Mouse (Mus musculus) midbrain, postnatal 0 days (tissue): ENCODE data around the gene Sesn3. TPM values are rescaled to one million over a fixed set of nuclear protein-coding genes. Genes with fewer than 3 reads are reported as not detected.

Experiments
- ATAC-seq: fragments of 200-750 bp; cut with Nextera tagmentation; 2 replicates; pipeline ENCODE4 v1.8.0; 2017; ENCODE audit warnings: moderate number of reproducible peaks, mild to moderate bottlenecking, moderate TSS enrichment, moderate library complexity; ENCODE audit not compliant: low FRiP score
- DNase-seq: peaks from one replicate; pipeline ENCODE4 v3.0.0-alpha.2; 2015; ENCODE audit warnings: low spot score
- H3K27ac ChIP-seq: fragments of 300-500 bp; sonication (generic); 2 replicates; pipeline ENCODE4 v1.5.1; 2014; ENCODE audit warnings: low read depth, mild to moderate bottlenecking, low read length, mixed read lengths
- H3K27me3 ChIP-seq: fragments of 300-500 bp; sonication (generic); 2 replicates; pipeline ENCODE4 v1.6.1; 2014; ENCODE audit warnings: low read length, control low read depth, mixed read lengths; ENCODE audit not compliant: insufficient read depth
- H3K36me3 ChIP-seq: fragments of 300-500 bp; sonication (generic); 2 replicates; pipeline ENCODE4 v1.6.1; 2014; ENCODE audit warnings: low read length, control low read depth, mixed read lengths; ENCODE audit not compliant: insufficient read depth
- H3K4me1 ChIP-seq: fragments of 300-500 bp; sonication (generic); 2 replicates; pipeline ENCODE4 v1.6.1; 2014; ENCODE audit warnings: mild to moderate bottlenecking, control low read depth, antibody characterized with exemption, low read length, mixed read lengths; ENCODE audit not compliant: insufficient read depth
- H3K4me2 ChIP-seq: fragments of 300-500 bp; sonication (generic); 2 replicates; pipeline ENCODE4 v1.6.1; 2014; ENCODE audit warnings: low read depth, mild to moderate bottlenecking, low read length, mixed read lengths; ENCODE audit not compliant: poor library complexity, severe bottlenecking
- H3K4me3 ChIP-seq: fragments of 300-500 bp; sonication (generic); 2 replicates; pipeline ENCODE4 v1.5.1; 2014; ENCODE audit warnings: low read depth, mild to moderate bottlenecking, low read length, moderate library complexity
- H3K9ac ChIP-seq: fragments of 300-500 bp; sonication (generic); replicated peaks from 2 replicates; pipeline ENCODE4 v1.6.1; 2014; ENCODE audit warnings: mild to moderate bottlenecking, low read length, moderate library complexity, mixed read lengths; ENCODE audit not compliant: poor library complexity, severe bottlenecking
- H3K9me3 ChIP-seq: fragments of 300-500 bp; sonication (generic); 2 replicates; pipeline ENCODE4 v1.6.1; 2016; ENCODE audit warnings: low read length, control low read depth
- CTCF ChIP-seq: IDR thresholded peaks from 2 replicates; pipeline ENCODE4 v1.5.1; 2016; ENCODE audit warnings: antibody characterized with exemption, mild to moderate bottlenecking
- WGBS: fragments of 180-500 bp; shearing (Covaris S2); extraction: QIAGEN DNeasy Blood & Tissue Kit; methylation state at CpG from one replicate; pipeline ENCODE4 v1.1.7; 2014; 5-methylcytosine and 5-hydroxymethylcytosine counted together
- polyA plus RNA-seq: library from polyadenylated mRNA; unstranded; fragments of >200 nt; fragmentation: Nextera tagmentation; extraction: Ambion mirVana; gene quantifications from 2 replicates; pipeline ENCODE4 v1.2.1, GENCODE M21; 2015
- total RNA-seq: library from RNA; depleted of rRNA; stranded (reverse); fragments of >200 nt; gene quantifications from 2 replicates; pipeline ENCODE4 v1.2.3, GENCODE M21; 2014

Sesn3 gene
- total and polyA plus RNA-seq, 2 experiments from 2014 or later: 22.9 to 59.2 TPM

GRCm38 (mm10) chr9:14376149-14376548 is 101.3 kb downstream of the Sesn3 start:
- no peak overlapping the region for H3K4me2 ChIP-seq
- no peaks in the 10 kb centered on the region for H3K27me3 ChIP-seq
- TF ChIP-seq CTCF: no peak
- DNase-seq: no peak
- peaks cover 7% of the 10 kb centered on the region; the same call in 1 of the 2 replicates for H3K4me1 ChIP-seq
- H3K36me3 ChIP-seq: 0 out of 2 replicates have a peak, but pooled peaks cover 2% of the 10 kb centered on the region
- H3K9me3 ChIP-seq: no peaks in the 10 kb centered on the region
- WGBS: 92% methylated on average over 4 of the region's 4 CpGs
- ATAC-seq: no peak
- no peak overlapping the region for H3K27ac ChIP-seq
- no peak overlapping the region for H3K9ac ChIP-seq
- no peak overlapping the region for H3K4me3 ChIP-seq

- WGBS: 97% methylated on average over 2 of the region's 2 CpGs
- H3K9ac ChIP-seq: no peak overlapping the region
- H3K36me3 ChIP-seq: no peaks in the 10 kb centered on the region
- no peak for TF ChIP-seq CTCF
- DNase-seq: no peak
- no peak for ATAC-seq
- H3K27me3 ChIP-seq: no peaks in the 10 kb centered on the region
- no peak overlapping the region for H3K4me2 ChIP-seq
- no peaks in the 10 kb centered on the region for H3K9me3 ChIP-seq
- H3K4me3 ChIP-seq: no peak overlapping the region
- H3K27ac ChIP-seq: no peak overlapping the region
- peaks cover 7% of the 10 kb centered on the region; the same call in 1 of the 2 replicates for H3K4me1 ChIP-seq
These were observed 103.3 kb downstream of the Sesn3 start for GRCm38 (mm10) chr9:14378151-14378550.

- ATAC-seq (no peak), DNase-seq (no peak)
- H3K9ac ChIP-seq: peak overlapping the region; percentile 96
- no peak for TF ChIP-seq CTCF
- peak overlapping the region; percentile 82 for H3K4me3 ChIP-seq
- no peaks in the 10 kb centered on the region for H3K9me3 ChIP-seq
- H3K4me2 ChIP-seq: peak overlapping the region; percentile 87
- peak overlapping the region; percentile 91 for H3K27ac ChIP-seq
- no peaks in the 10 kb centered on the region for H3K27me3 ChIP-seq
- no peaks in the 10 kb centered on the region for H3K36me3 ChIP-seq
- peaks cover 7% of the 10 kb centered on the region; the same call in 1 of the 2 replicates for H3K4me1 ChIP-seq
- 22% methylated on average over 8 of the region's 8 CpGs for WGBS
These were observed 105.0 kb downstream of the Sesn3 start for GRCm38 (mm10) chr9:14379769-14380385.

GRCm38 (mm10) chr9:14380386-14381285 is 105.8 kb downstream of the Sesn3 start:
- DNase-seq: peak; percentile 79
- peak overlapping the region; percentile 87 for H3K4me2 ChIP-seq
- H3K4me3 ChIP-seq: peak overlapping the region; percentile 82
- WGBS: under 1% methylated on average over 70 of the region's 76 CpGs
- ATAC-seq: peak; percentile 92
- no peaks in the 10 kb centered on the region for H3K27me3 ChIP-seq
- H3K36me3 ChIP-seq: no peaks in the 10 kb centered on the region
- peak overlapping the region; percentile 96 for H3K9ac ChIP-seq
- TF ChIP-seq CTCF: peak; percentile 30; the same call in 1 of the 2 replicates
- peak overlapping the region; percentile 91 for H3K27ac ChIP-seq
- no peaks in the 10 kb centered on the region for H3K9me3 ChIP-seq
- peaks cover 7% of the 10 kb centered on the region; the same call in 1 of the 2 replicates for H3K4me1 ChIP-seq

- peak within 1 kb of the TSS; percentile 91 for H3K27ac ChIP-seq
- WGBS: 1% methylated on average over 8 of the region's 8 CpGs
- no peaks in the 10 kb centered on the region for H3K27me3 ChIP-seq
- DNase-seq (peak; percentile 41), ATAC-seq (peak; percentile 6; the same call in 1 of the 2 replicates)
- peak within 1 kb of the TSS; percentile 82 for H3K4me3 ChIP-seq
- no peak for TF ChIP-seq CTCF
- no peaks in the 10 kb centered on the region for H3K9me3 ChIP-seq
- peak within 1 kb of the TSS; percentile 87 for H3K4me2 ChIP-seq
- H3K36me3 ChIP-seq: no peaks in the 10 kb centered on the region
- peak within 1 kb of the TSS; percentile 96 for H3K9ac ChIP-seq
- H3K4me1 ChIP-seq: peaks cover 7% of the 10 kb centered on the region; the same call in 1 of the 2 replicates
These were observed 106.6 kb downstream of the Sesn3 start, which contains the start of gene Endod1 for GRCm38 (mm10) chr9:14381353-14382055. Gene Endod1 (minus strand): TSS chr9:14381507.
